Mouse (Mus musculus) cerebellum, adult 9-11 months (tissue): ENCODE results near the gene Rgs6.

ENCODE experiments used
- DNase-seq: peaks from one replicate; pipeline ENCODE4 v3.0.0; 2022

Rgs6 gene

GRCm38 (mm10) chr12:83043980-83044620, 456.0 kb downstream of the Rgs6 start:
- no peak for DNase-seq

DNA sequence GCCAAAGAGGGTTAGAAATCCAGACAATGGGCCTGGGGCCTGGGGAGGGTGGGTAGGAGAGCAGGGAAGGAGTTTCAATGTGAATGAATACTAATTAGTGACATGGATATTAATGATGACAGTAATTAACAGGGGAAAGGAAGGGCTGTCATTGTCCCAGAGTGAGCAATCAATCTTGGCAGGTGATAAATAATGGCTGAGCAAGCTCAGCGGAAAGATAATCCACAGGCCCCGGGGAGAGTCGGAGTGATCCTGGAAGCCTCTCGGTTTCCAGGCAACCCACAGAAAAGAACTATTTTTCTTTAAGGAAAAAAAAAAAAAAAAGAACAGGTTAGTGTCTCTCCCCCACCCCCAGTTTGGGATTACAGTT, 456.5 kb downstream of the Rgs6 start:
- no peak for DNase-seq

DNA sequence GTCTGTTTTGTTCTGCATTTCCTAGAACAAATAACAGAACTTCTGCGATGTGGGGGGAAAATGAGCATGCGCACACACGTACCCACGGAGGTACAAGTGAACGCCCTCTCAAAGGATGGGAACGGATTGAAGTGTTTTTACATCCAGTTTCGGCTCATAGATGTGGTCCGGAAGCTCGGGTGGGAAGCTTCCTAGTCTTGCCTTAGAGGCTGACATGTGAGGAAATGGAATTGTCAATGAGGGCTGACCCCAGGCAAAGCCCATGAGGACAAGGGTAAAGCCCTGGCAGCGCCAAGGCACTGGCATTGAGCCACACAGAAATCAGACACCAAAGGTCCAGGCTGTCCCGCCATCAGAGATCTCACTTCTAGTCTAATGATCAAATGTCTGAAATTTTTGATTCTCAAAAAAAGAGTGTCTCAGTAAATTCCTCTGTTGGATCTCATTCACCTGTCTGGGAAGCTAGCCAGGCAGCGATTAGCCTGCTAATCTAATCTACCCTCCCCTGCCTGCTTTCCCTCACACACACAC, 457.0 kb downstream of the Rgs6 start:
- peak; percentile 31 for DNase-seq

- no peak for DNase-seq
Measured at GRCm38 (mm10) chr12:83046734-83047133, 458.6 kb downstream of the Rgs6 start.

DNA sequence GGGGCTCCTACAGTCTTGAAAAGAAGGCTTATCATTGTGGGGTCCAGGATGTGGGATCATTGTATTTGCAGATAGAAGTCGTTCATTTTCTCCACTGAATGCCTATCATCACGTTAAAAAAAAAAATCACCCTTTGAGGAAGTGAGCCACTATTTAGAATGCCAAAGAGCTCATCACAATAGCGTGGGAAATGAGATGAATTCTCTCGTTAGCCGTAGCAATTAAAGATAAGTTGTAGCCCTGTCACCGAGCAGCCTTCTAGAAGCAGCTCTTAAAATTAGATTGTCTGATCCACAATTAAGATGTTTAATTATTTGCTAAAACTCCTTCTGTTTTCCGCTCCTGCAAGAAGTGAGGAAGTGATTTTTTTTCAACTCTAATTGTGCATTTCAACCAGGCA, 459.6 kb downstream of the Rgs6 start:
- no peak for DNase-seq

- DNase-seq = no peak
Measured at GRCm38 (mm10) chr12:83050514-83050913, 462.4 kb downstream of the Rgs6 start.

- no peak for DNase-seq
Measured at GRCm38 (mm10) chr12:83052391-83052790, 464.3 kb downstream of the Rgs6 start.

DNA sequence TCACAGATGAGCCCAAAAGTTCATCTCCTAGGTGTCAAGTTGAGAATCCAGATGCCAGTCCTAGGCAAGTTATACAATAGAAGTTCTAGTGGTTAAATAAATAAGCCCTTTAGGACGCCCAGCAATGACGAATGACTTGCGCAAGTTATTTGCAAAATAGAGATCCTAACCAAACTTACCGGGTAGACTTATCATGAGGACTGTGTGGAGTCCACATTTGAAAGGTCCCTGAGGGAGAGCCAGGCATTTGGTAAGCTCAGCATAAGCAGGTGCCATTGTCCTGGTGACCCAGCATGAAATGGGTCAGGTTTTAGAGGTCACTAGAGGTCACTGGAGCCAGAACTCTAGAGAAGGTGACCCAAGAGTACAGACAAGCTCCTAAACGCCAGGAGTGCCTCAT, 467.6 kb downstream of the Rgs6 start:
- no peak for DNase-seq

GRCm38 (mm10) chr12:83066426-83066825, 478.3 kb downstream of the Rgs6 start:
- DNase-seq = no peak

- no peak for DNase-seq
Measured at GRCm38 (mm10) chr12:83070848-83071247, 482.8 kb downstream of the Rgs6 start.

DNA sequence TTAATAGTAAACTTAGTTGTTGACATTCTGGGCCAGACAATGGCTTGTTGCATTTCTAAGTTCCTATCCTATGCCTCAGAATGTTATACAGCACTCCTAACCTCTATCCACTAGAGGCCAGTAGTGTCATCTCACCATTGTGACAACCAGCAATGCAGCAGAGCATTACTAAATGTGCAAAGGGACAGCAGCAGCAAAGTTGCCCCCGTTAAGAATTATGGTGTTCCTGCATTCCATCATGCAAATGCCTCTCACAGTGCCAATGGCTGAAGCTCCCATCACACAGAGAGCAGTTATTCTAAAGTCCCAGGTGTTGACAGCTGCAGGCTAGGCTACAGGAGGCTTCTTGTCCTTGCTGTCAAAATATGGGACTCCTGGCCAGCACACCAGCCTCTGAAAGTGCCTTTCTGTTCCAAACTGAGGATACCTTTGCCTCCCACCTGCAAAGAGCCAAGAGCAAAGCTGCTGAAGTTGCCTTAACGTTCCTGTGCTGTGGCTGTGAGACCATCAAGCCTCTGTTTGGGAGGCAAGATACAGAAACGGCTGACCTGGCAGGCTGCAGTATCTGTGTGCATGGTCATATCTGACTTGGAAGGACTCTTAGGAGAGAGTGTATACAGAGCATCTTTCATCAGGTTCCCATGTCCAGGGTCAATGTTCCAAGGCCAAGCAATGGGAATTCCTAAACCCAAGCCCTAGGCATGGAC, 484.2 kb downstream of the Rgs6 start:
- DNase-seq = peak; percentile 57

GRCm38 (mm10) chr12:83072951-83073878, 485.1 kb downstream of the Rgs6 start:
- DNase-seq = no peak

GRCm38 (mm10) chr12:83073879-83074368, 485.8 kb downstream of the Rgs6 start:
- no peak for DNase-seq

- no peak for DNase-seq
Measured at GRCm38 (mm10) chr12:83076179-83076578, 488.1 kb downstream of the Rgs6 start.

- no peak for DNase-seq
Measured at GRCm38 (mm10) chr12:83077486-83077885, 489.4 kb downstream of the Rgs6 start.

GRCm38 (mm10) chr12:83083427-83083826, 495.3 kb downstream of the Rgs6 start:
- no peak for DNase-seq

- DNase-seq = no peak
Measured at GRCm38 (mm10) chr12:83084614-83085013, 496.5 kb downstream of the Rgs6 start.

DNA sequence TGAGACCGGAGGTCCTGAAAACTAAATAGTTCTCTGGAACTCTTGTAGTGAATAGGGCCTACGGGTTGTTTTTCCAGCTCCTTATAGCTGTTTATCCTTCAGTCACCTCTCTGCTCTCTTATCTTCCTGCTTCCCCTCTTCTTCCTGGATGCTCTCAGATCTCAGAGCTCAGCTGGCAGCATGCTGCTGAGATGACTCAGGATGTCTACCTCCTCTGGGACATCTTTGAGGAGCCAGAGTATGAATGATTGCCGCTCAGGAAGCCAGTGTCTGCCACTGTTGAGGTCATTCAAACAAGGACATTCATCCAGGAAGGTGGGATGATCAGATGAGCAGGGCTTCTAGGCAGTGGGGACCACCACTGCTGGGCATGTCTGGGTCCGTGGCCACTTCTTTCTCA, 498.9 kb downstream of the Rgs6 start:
- DNase-seq = no peak

- DNase-seq = no peak
Measured at GRCm38 (mm10) chr12:83087555-83087954, 499.5 kb downstream of the Rgs6 start.

- no peak for DNase-seq
Measured at GRCm38 (mm10) chr12:83092001-83092400, 503.9 kb downstream of the Rgs6 start.

DNA sequence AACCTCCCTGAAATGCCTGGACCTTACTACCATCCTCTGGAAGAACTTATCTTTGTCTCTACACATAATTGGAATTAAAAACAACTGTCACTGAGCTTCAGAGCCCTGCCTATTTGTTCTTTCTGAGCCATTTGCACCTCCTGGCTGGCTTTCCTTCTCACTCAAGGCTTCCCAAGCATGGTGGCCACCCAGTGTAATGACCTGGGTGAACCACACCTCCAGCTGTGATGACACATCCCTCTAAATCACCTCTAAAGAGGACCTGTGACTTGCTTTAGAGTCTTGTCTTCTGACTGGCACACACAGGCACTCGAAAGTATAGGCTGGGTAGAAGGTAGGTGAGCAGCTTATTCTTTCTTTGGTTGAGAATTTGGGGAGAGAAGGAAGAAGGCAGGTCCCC, 509.7 kb downstream of the Rgs6 start:
- no peak for DNase-seq

- DNase-seq = no peak
Measured at GRCm38 (mm10) chr12:83098646-83099371, 510.7 kb downstream of the Rgs6 start.

DNA sequence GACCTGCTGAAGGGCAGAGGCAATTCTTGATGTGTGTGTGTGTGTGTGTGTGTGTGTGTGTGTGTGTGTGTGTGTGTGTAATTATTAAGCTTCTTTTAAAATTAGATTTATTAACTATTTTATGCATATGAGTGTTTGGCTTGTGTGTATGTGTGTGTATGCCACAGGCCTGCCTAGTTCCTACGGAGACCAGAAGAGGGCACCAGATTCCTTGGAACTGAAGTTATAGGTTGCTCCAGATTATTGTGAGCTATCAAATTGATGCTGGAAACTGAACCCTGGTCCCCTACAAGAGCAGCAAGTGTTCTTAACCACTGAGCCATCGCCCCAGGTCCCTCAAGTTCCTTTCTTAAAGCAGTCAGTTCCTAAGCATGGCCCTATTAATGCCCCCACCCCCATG, 511.8 kb downstream of the Rgs6 start:
- DNase-seq = no peak
